Mouse (Mus musculus): ENCODE measurements at regions not wholly inside any gene's neighbourhood (a gene's known extent, or its start where the extent isn't known, plus 50 kb on each side); places are given as distances from the start of the nearest gene placed in this dataset.

DNA sequence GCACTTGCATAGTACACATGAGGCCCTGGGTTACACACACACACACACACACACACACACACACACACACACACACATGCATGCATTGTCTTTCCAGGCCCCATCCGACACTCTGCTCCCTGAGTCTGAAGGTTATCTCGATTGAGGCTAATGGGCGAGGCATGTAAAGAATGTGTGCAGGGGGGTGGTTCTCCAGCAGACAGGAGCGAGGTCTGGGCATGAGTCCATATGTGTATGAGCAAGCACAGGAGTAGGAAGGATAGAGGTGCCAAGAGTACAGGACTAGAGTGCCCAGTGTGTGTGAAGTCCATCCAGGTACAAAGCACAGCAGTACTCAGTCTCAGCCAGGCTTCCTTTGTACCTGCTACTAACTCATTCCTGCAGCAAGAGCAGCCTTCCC lies 79.6 kb upstream of the Fgf16 start:
- no peak for TF ChIP-seq CTCF (IDR thresholded peaks at IDR 0.05; ENCODE audit: low read depth)
- no peak for TF ChIP-seq EP300 (optimal IDR thresholded peaks at IDR 0.05)
